Mouse (Mus musculus): Measurements from ENCODE around the gene Tfap4. TPM values are rescaled to one million over a fixed set of nuclear protein-coding genes. Genes with fewer than 3 reads are reported as not detected.

The Tfap4 gene
- polyA plus RNA-seq (2016; fragmentation: Nextera tagmentation; extraction: Ambion mirVana): 37.7 and 39.5 TPM in 2 replicates

DNA sequence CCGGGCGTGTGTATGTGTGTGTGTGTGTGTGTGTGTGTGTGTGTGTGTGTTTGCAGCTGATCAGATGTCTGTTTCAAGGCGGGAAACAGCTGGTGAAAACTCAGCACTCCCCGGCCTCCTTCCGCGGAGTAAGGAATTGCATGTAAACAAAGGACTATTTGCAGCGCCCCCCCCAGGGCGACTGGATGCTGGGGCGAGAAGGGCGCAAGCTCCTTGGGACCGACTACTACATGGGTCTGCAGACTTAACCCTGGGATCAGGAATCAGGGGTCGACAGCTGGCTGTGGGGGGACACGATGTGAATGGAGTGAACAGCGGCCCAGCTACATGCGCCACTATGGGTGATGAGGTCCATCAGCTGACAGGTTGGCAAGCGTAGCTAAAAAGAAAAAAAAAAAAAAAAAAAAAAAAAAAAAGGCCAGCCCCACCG lies at the start of gene Tfap4:
Gene Tfap4 (minus strand): TSS at position 140 of the 430 bp plus-strand sequence.
- Histone ChIP-seq H3K4me3 (peak within 1 kb of the TSS; percentile 85), H3K36me3 (replicated peaks) (peaks cover 15% of the 10 kb centered on the region), H3K4me1 (peaks cover 31% of the 10 kb centered on the region), H3K27me3 (replicated peaks; ENCODE audit: low read depth, poor library complexity, severe bottlenecking) (no peaks in the 10 kb centered on the region), H3K9me3 (no peaks in the 10 kb centered on the region), H3K27ac (replicated peaks) (peak within 1 kb of the TSS; percentile 95)
- 0% methylated on average over 17 of the region's 17 CpGs for WGBS
- DNase-seq (ENCODE audit: low spot score): peak; percentile 93

DNA sequence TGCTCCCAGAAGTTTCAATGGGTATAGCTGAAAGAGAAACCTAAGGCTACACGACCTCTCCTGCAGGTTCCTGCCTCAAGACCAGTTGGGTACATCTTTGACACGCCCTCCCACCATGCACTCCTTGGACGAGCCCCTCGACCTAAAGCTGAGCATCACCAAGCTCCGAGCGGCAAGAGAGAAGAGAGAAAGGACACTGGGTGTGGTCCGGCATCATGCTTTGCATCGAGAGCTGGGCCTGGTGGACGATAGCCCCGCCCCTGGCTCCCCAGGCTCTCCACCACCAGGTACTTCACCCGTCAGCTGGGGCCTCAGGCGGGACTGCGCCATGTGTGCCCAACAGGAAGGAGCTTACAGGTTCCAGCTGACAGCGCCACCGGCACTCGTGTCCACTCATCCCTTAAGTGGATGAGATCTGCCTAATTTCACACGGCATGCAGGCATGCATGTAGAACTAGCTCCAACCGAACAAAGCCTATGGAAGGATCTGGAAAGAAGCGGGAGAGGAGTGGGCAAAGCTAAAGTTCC lies 48.9 kb upstream of the Tfap4 start:
- H3K27me3 ChIP-seq (replicated peaks; ENCODE audit: low read depth, poor library complexity, severe bottlenecking): no peaks in the 10 kb centered on the region
- peaks cover 52% of the 10 kb centered on the region for H3K4me1 ChIP-seq
- no peak overlapping the region for H3K4me3 ChIP-seq
- peaks cover 52% of the 10 kb centered on the region for H3K36me3 ChIP-seq (replicated peaks)
- DNase-seq (ENCODE audit: low spot score): no peak
- H3K27ac ChIP-seq (replicated peaks): no peak overlapping the region
- 88% methylated on average over 19 of the region's 19 CpGs for WGBS
- H3K9me3 ChIP-seq: no peaks in the 10 kb centered on the region

DNA sequence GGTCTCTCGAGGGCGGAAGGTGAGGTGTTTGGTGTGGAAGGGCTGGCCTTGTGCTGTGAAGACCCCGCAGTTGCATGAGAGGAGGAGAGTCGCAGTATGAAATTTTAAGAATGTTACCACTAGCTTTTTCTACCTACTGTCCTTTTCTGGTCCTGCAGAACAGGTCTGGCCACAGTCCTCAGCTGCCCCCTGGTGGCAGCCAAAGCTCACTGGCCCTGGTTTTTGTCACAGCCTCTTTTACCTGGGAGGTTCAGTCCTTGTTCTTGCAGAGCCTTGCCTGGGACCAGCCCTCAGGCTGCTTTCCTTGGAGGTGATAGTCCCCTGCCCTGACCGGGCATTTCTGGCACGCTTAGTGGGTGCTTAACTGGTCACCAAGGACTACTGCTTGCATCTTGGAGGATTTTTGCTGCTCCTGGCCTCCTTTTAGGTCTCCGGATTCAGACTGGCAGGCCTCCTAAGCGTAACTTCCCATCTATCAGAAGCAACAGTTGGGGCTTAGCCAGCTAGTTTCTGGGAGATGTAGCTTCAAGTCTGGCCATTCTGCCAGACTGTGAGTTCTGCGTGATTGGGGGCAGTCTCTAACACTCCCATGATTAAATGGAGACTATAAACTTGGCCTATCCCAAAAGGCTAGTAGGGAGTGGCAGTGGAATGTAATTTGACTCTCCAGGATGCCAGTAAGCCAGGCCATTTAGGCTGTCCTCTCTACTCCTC lies 48.3 kb upstream of the Tfap4 start:
- WGBS: 48% methylated on average over 9 of the region's 9 CpGs
- peak; percentile 89 for DNase-seq (ENCODE audit: low spot score)
- Histone ChIP-seq H3K27ac (replicated peaks) (0 out of 2 replicates have a peak overlapping the region, but pooled peaks have one; percentile 80), H3K9me3 (no peaks in the 10 kb centered on the region), H3K36me3 (replicated peaks) (peaks cover 46% of the 10 kb centered on the region), H3K4me3 (no peak overlapping the region), H3K27me3 (replicated peaks; ENCODE audit: low read depth, poor library complexity, severe bottlenecking) (no peaks in the 10 kb centered on the region), H3K4me1 (peaks cover 58% of the 10 kb centered on the region)

DNA sequence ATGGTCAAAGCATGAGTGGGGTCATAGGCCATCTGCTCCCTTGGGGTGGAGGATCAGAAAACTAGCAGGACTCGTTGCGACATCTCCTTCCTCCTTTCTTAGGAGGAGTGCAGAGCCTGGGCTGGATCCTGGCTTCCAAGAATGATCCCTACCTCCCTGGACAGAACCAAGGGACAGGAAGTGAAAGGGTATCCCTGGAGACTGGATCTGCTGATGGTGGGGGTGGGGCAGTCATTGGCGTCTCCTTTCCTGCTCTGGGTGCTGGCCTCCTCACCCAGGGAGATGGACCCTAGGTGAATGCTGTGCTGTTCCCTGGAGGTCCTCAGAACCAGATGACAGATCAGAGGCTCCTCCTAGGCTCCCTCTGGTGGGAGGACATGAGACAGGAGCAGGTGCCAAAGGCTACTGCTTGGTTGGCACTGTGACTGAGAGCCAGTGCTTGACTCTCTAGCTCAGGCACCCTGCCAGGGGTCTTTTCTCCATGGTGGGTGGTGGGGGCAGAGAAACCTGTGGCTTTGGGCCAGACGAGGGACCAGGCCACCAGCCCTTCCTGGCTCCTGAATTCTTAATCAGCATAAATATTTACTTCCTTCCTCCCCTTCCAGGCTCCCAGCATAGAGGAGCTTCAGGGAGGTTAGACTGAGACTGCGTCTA lies 46.9 kb upstream of the Tfap4 start:
- WGBS: 30% methylated on average over 5 of the region's 5 CpGs
- Histone ChIP-seq H3K36me3 (replicated peaks) (peaks cover 33% of the 10 kb centered on the region), H3K4me3 (peak overlapping the region; percentile 34; the same call in 1 of the 2 replicates), H3K4me1 (peaks cover 73% of the 10 kb centered on the region), H3K9me3 (no peaks in the 10 kb centered on the region), H3K27ac (replicated peaks) (peak overlapping the region; percentile 80), H3K27me3 (replicated peaks; ENCODE audit: low read depth, poor library complexity, severe bottlenecking) (no peaks in the 10 kb centered on the region)
- no peak for DNase-seq (ENCODE audit: low spot score)

DNA sequence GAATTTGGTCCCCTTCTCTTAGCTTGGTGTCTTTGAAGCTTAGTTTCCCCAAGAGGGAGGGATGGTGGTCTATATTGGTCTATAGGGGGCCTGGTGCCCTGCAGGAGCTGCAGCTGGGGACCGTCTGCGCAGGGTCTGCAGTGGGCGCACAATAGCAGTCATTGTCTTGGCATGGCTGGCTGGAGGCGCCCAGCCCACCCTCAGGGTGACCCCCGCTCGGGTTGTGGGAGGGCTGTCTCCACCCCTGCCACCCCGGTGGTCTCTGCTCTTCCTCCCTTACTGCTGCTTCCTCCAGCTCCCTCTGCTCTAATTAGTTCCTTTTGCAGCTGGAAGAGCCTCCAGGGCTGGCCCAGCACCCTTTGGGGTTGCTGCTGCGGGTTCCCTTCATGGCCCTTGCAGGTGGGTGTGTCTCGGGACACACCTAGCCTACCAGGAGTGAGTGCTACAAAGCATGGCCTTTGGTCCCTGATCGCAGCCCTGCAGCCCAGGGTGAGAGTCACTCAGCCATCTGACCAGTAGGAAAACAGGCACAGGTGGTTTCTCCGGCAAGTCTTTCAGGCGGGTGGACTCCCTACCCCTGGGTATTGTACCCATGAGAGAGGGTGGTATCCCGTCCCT lies 46.0 kb upstream of the Tfap4 start:
- Histone ChIP-seq H3K27me3 (replicated peaks; ENCODE audit: low read depth, poor library complexity, severe bottlenecking) (no peaks in the 10 kb centered on the region), H3K27ac (replicated peaks) (peak overlapping the region; percentile 80), H3K4me3 (peak overlapping the region; percentile 34), H3K4me1 (peaks cover 82% of the 10 kb centered on the region), H3K36me3 (replicated peaks) (peaks cover 27% of the 10 kb centered on the region), H3K9me3 (no peaks in the 10 kb centered on the region)
- WGBS: 33% methylated on average over 13 of the region's 13 CpGs
- DNase-seq (ENCODE audit: low spot score): peak; percentile 63

DNA sequence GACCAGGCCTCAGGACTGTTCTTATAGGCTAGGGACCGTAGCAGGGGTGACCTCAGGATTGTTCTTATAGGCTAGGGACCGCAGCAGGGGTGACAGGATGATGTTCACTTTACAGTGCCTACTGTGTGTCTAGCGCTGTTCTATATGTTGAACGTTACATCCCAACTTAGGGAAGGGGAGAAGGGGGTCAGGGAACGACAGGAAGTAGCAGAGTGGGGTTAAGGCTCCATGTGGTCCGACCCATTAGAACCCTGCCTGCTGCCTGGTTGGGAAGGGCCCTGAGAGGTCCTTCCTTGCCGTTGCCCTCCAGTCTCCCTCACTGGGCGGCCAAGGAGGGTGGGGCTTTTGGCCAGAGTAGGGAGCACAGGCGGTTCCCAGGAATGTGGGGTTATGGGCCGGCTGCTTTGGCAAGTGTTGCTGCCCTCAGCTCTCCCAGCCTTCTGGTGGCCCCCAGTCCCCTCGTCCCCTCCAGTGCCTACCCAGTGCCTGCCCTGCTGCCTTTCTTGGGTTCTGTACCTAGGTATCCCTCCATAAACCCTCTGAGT lies 44.7 kb upstream of the Tfap4 start:
- Histone ChIP-seq H3K4me1 (peaks cover 94% of the 10 kb centered on the region), H3K27me3 (replicated peaks; ENCODE audit: low read depth, poor library complexity, severe bottlenecking) (no peaks in the 10 kb centered on the region), H3K4me3 (peak overlapping the region; percentile 25; the same call in 1 of the 2 replicates), H3K9me3 (no peaks in the 10 kb centered on the region), H3K36me3 (replicated peaks) (peaks cover 14% of the 10 kb centered on the region), H3K27ac (replicated peaks) (peak overlapping the region; percentile 80)
- WGBS: 70% methylated on average over 11 of the region's 11 CpGs
- DNase-seq (ENCODE audit: low spot score): no peak

DNA sequence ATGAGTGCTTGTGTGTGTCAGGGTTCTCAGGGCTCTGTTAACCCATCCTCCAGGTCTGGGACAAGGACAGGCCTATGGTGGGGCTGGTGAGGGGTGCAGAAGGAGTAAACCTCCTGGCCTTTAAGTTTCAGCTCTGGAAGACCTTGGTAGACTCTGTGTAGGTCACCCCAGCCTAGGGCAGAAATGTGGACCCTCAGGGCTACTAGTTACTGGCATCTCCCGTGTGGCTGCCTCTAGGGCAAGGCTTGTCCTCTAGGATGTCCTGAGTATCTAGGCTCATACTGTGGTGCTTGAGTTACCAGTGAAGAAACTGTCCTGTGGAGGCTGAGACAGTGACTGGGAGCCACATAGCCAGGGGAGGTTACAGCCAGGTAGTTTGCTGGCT lies 43.8 kb upstream of the Tfap4 start:
- peak overlapping the region; percentile 30 for H3K4me3 ChIP-seq
- H3K27ac ChIP-seq (replicated peaks): peak overlapping the region; percentile 80
- no peaks in the 10 kb centered on the region for H3K9me3 ChIP-seq
- DNase-seq (ENCODE audit: low spot score): no peak
- 65% methylated on average over 1 of the region's 1 CpGs for WGBS
- H3K27me3 ChIP-seq (replicated peaks; ENCODE audit: low read depth, poor library complexity, severe bottlenecking): no peaks in the 10 kb centered on the region
- H3K36me3 ChIP-seq (replicated peaks): peaks cover 5% of the 10 kb centered on the region
- peaks cover 100% of the 10 kb centered on the region for H3K4me1 ChIP-seq

DNA sequence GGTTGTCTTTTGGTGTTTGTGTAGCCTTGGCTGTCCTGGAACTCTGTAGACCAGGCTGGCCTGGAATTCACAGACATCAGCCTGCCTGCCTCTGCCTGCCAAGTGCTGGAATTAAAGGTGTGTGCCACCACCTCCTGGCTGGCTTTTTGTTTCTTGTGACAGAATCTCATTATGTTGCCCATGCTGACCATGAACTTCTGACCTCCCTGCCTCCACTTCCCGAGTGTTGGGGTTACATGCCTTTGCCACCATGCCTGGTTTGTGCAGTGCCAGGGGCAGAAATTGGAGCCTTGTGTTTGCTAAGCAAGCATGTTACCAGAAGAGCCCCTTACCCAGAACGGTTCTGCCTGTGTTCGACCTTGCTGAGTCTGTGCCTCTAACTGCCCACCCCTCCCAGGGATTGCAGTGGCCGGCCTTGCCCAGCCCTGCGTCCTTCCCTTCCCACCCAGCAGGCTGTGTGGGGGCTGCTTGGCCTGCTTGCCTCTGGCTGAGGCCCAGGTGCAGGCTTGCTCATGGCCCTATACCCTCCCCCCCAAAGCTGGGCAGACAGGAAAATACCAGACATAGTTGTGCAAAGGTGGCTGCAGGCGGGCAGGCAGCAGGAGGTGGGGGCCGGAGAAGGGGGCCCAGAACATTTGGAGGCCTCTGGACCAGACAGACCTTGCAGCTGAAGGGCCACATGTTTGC lies 43.3 kb upstream of the Tfap4 start:
- DNase-seq (ENCODE audit: low spot score): peak; percentile 68
- peak overlapping the region; percentile 80 for H3K27ac ChIP-seq (replicated peaks)
- WGBS: 20% methylated on average over 7 of the region's 7 CpGs
- H3K4me3 ChIP-seq: peak overlapping the region; percentile 30
- H3K4me1 ChIP-seq: peaks cover 100% of the 10 kb centered on the region
- H3K27me3 ChIP-seq (replicated peaks; ENCODE audit: low read depth, poor library complexity, severe bottlenecking): no peaks in the 10 kb centered on the region
- 0 out of 2 replicates have a peak, but pooled peaks cover 2% of the 10 kb centered on the region for H3K36me3 ChIP-seq (replicated peaks)
- no peaks in the 10 kb centered on the region for H3K9me3 ChIP-seq

DNA sequence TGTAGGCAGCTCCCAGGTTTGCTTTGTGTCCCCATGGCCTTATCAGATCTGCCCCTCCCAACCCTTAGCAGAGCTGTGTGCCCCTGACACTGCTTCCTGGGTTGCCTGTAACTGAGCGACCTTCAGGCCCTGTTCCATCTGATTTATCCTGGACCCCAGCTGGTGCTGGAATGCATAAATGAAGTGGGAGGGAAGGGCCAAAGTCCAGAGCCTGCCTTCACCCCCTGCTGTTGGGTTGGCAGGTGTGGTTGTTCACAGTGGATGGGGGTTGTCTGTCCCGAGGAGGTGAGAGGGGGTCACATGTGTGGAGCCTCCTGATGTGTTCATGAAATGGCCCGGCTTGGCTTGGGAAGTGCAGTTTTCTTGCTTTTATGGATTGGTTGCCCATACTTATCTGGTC lies 42.5 kb upstream of the Tfap4 start:
- peak overlapping the region; percentile 80 for H3K27ac ChIP-seq (replicated peaks)
- 33% methylated on average over 3 of the region's 3 CpGs for WGBS

DNA sequence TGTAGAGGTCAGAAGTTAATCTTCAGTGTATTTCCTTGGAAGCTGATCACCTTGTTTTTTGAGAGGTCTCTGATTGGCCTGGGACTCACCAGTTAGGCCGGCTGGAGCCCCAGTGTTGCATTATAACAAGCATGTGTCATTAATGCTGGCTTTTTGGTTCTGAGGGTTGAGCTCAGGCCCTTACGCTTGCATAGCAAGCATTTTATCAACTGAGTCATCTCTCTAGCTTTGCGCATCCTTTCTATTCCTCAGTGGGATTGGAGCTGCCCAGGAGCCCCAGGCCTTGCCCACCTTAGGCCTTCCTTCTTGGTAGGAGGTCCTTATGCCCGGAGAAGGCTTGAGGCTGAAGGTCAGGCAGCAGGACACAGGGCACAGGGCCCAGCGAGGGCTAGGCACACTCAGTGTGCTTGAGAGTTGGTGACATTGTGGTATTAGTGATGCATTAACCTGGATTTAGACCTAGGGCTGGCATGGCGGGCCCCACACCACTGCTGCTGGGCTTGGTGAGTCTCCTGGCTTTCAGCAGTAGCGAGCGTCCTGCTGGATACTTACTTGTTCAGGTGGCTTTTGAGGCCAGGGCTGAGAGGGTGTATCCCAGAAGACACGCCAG lies 41.2 kb upstream of the Tfap4 start:
- H3K27ac ChIP-seq (replicated peaks): peak overlapping the region; percentile 52; the same call in 1 of the 2 replicates
- H3K27me3 ChIP-seq (replicated peaks; ENCODE audit: low read depth, poor library complexity, severe bottlenecking): no peaks in the 10 kb centered on the region
- 0 out of 2 replicates have a peak, but pooled peaks cover 2% of the 10 kb centered on the region for H3K36me3 ChIP-seq (replicated peaks)
- peaks cover 100% of the 10 kb centered on the region for H3K4me1 ChIP-seq
- 80% methylated on average over 9 of the region's 9 CpGs for WGBS
- no peaks in the 10 kb centered on the region for H3K9me3 ChIP-seq
- peak overlapping the region; percentile 28; the same call in 1 of the 2 replicates for H3K4me3 ChIP-seq
- no peak for DNase-seq (ENCODE audit: low spot score)

More for the DNA sequence above, 42.5 kb upstream of the Tfap4 start:
- no peaks in the 10 kb centered on the region for H3K27me3 ChIP-seq (replicated peaks; ENCODE audit: low read depth, poor library complexity, severe bottlenecking)
- peak overlapping the region; percentile 19; the same call in 1 of the 2 replicates for H3K4me3 ChIP-seq
- 0 out of 2 replicates have a peak, but pooled peaks cover 2% of the 10 kb centered on the region for H3K36me3 ChIP-seq (replicated peaks)
- H3K9me3 ChIP-seq: no peaks in the 10 kb centered on the region
- H3K4me1 ChIP-seq: peaks cover 100% of the 10 kb centered on the region
- no peak for DNase-seq (ENCODE audit: low spot score)

DNA sequence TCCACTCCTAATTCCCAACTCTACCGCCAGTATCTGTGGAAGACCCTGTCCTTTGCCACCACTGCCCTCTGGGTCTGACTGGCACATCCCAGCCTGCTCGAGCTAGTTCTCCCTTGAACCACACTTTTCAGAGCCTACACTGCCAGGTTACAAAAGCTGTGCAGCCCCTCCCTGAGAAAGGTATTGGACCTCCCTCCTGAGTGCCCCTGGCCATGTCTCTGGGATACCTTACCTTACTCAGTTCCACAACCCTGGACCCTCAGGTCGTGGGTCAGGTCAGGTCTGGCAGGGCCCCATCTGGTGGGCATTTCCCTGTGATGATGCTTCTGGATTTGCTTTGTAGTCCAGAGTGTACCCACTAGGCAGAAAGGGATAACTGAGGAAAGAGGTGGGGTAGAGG lies 40.0 kb upstream of the Tfap4 start:
- Histone ChIP-seq H3K27ac (replicated peaks) (peak overlapping the region; percentile 96), H3K4me1 (peaks cover 98% of the 10 kb centered on the region)
- no peak for DNase-seq (ENCODE audit: low spot score)

More for the DNA sequence above, 40.0 kb upstream of the Tfap4 start:
- Histone ChIP-seq H3K9me3 (no peaks in the 10 kb centered on the region), H3K36me3 (replicated peaks) (0 out of 2 replicates have a peak, but pooled peaks cover 2% of the 10 kb centered on the region), H3K4me3 (0 out of 2 replicates have a peak overlapping the region, but pooled peaks have one; percentile 83), H3K27me3 (replicated peaks; ENCODE audit: low read depth, poor library complexity, severe bottlenecking) (no peaks in the 10 kb centered on the region)
- WGBS: 85% methylated on average over 3 of the region's 3 CpGs
